Mouse (Mus musculus) MEL (cell line): ENCODE measurements at regions not wholly inside any gene's neighbourhood (a gene's known extent, or its start where the extent isn't known, plus 50 kb on each side); places are given as distances from the start of the nearest gene placed in this dataset.

Source experiments
- DNase-seq: peaks from one replicate; pipeline ENCODE4 v3.0.0; 2011; ENCODE audit warnings: low read depth, low spot score
- H3K27ac ChIP-seq: 2 replicates; pipeline ENCODE4 v1.5.1; 2012; ENCODE audit warnings: low read depth, mild to moderate bottlenecking, control low read depth, low read length, moderate library complexity; ENCODE audit not compliant: control insufficient read depth
- H3K27me3 ChIP-seq, 2 experiments: fragments of 150-350 bp in 1 of 2; sonication (generic) in 1 of 2; 2 replicates each; pipeline ENCODE4 v1.6.1; 2012; ENCODE audit warnings: low read length in 2 of 2, mild to moderate bottlenecking in 2 of 2, improper control_type of control experiment in 1 of 2, moderate library complexity in 1 of 2; ENCODE audit not compliant: insufficient read depth in 2 of 2, control insufficient read depth in 1 of 2
- H3K36me3 ChIP-seq, 2 experiments: 2 replicates each; pipeline ENCODE4 v1.6.1; 2012 to 2014; ENCODE audit warnings: low read length in 2 of 2, improper control_type of control experiment in 1 of 2, inconsistent platforms in 1 of 2, mild to moderate bottlenecking in 1 of 2; ENCODE audit not compliant: insufficient read depth in 2 of 2, control insufficient read depth in 1 of 2
- H3K4me1 ChIP-seq, 2 experiments: fragments of 150-350 bp in 1 of 2; sonication (generic) in 1 of 2; 2 replicates each; pipeline ENCODE4 v1.6.1; 2012; ENCODE audit warnings: low read length in 2 of 2, improper control_type of control experiment in 1 of 2, mild to moderate bottlenecking in 1 of 2; ENCODE audit not compliant: insufficient read depth in 2 of 2, control insufficient read depth in 1 of 2
- H3K4me3 ChIP-seq, 2 experiments: fragments of 150-350 bp in 1 of 2; sonication (generic) in 1 of 2; 2 replicates each; pipeline ENCODE4 v1.5.1; 2012; ENCODE audit warnings: low read depth in 2 of 2, low read length in 2 of 2, mild to moderate bottlenecking in 2 of 2, moderate library complexity in 2 of 2, control low read depth in 1 of 2, improper control_type of control experiment in 1 of 2; ENCODE audit not compliant: control insufficient read depth in 1 of 2, insufficient read depth in 1 of 2
- H3K79me2 ChIP-seq: 2 replicates; pipeline ENCODE4 v1.6.1; 2012; ENCODE audit warnings: mild to moderate bottlenecking, low read length, moderate library complexity; ENCODE audit not compliant: control insufficient read depth, poor library complexity, insufficient read depth
- H3K9ac ChIP-seq: 2 replicates; pipeline ENCODE4 v1.6.1; 2012; ENCODE audit warnings: low read depth, mild to moderate bottlenecking, control low read depth, low read length, moderate library complexity; ENCODE audit not compliant: control insufficient read depth, poor library complexity, severe bottlenecking
- H3K9me3 ChIP-seq: fragments of 150-350 bp; sonication (generic); replicated peaks from 2 replicates; pipeline ENCODE4 v1.6.1; 2012; ENCODE audit warnings: mild to moderate bottlenecking, low read length, improper control_type of control experiment, moderate library complexity; ENCODE audit not compliant: insufficient read depth
- CHD1 ChIP-seq: IDR thresholded peaks from 2 replicates; pipeline ENCODE4 v1.6.1; 2012; ENCODE audit warnings: low read depth, mild to moderate bottlenecking, inconsistent platforms, low read length, improper control_type of control experiment
- E2F4 ChIP-seq: IDR thresholded peaks from 2 replicates; pipeline ENCODE4 v1.6.1; 2011; ENCODE audit warnings: low read depth, low read length, improper control_type of control experiment, borderline replicate concordance
- ELF1 ChIP-seq: IDR thresholded peaks from 2 replicates; pipeline ENCODE4 v1.6.1; 2014; ENCODE audit warnings: low read depth, mild to moderate bottlenecking, inconsistent platforms, low read length, improper control_type of control experiment, moderate library complexity
- EP300 ChIP-seq, 2 experiments: IDR thresholded peaks; 2 replicates each; pipeline ENCODE4 v1.6.1; 2011; ENCODE audit warnings: improper control_type of control experiment in 2 of 2, low read length in 2 of 2, low read depth in 1 of 2, mild to moderate bottlenecking in 1 of 2
- ETS1 ChIP-seq: IDR thresholded peaks from 2 replicates; pipeline ENCODE4 v1.6.1; 2012; ENCODE audit warnings: low read depth, mild to moderate bottlenecking, inconsistent platforms, low read length, improper control_type of control experiment, moderate library complexity
- GABPA ChIP-seq: IDR thresholded peaks from 2 replicates; pipeline ENCODE4 v1.6.1; 2012; ENCODE audit warnings: low read depth, mild to moderate bottlenecking, inconsistent platforms, low read length, improper control_type of control experiment, moderate library complexity
- MAFK ChIP-seq: IDR thresholded peaks from 2 replicates; pipeline ENCODE4 v1.6.1; 2011; ENCODE audit warnings: low read depth, mild to moderate bottlenecking, low read length, improper control_type of control experiment, borderline replicate concordance
- MAX ChIP-seq: IDR thresholded peaks from 2 replicates; pipeline ENCODE4 v1.6.1; 2011; ENCODE audit warnings: low read length, improper control_type of control experiment
- MYB ChIP-seq: IDR thresholded peaks from 2 replicates; pipeline ENCODE4 v1.6.1; 2011; ENCODE audit warnings: mild to moderate bottlenecking, low read depth, low read length, improper control_type of control experiment
- NELFE ChIP-seq: IDR thresholded peaks from 2 replicates; pipeline ENCODE4 v1.6.1; 2011; ENCODE audit warnings: low read depth, low read length, improper control_type of control experiment
- NRF1 ChIP-seq: IDR thresholded peaks from 2 replicates; pipeline ENCODE4 v1.6.1; 2014; ENCODE audit warnings: low read depth, mild to moderate bottlenecking, inconsistent platforms, low read length, improper control_type of control experiment, moderate library complexity; ENCODE audit not compliant: poor library complexity, insufficient read depth, severe bottlenecking
- POLR2A ChIP-seq, 2 experiments: IDR thresholded peaks; 2 replicates each; pipeline ENCODE4 v1.6.1; 2011 to 2012; ENCODE audit warnings: low read length in 2 of 2, mild to moderate bottlenecking in 2 of 2, control low read depth in 1 of 2, improper control_type of control experiment in 1 of 2, low read depth in 1 of 2, moderate library complexity in 1 of 2; ENCODE audit not compliant: control insufficient read depth in 1 of 2, insufficient read depth in 1 of 2, poor library complexity in 1 of 2
- POLR2AphosphoS2 ChIP-seq: IDR thresholded peaks from 2 replicates; pipeline ENCODE4 v1.6.1; 2011; ENCODE audit warnings: low read length, improper control_type of control experiment
- POLR2AphosphoS5 ChIP-seq: IDR thresholded peaks from 2 replicates; pipeline ENCODE4 v1.6.1; 2012; ENCODE audit warnings: low read depth, borderline replicate concordance, mild to moderate bottlenecking, inconsistent platforms, low read length, moderate library complexity, mixed read lengths
- RAD21 ChIP-seq: IDR thresholded peaks from 2 replicates; pipeline ENCODE4 v1.6.1; 2011; ENCODE audit warnings: mild to moderate bottlenecking, low read depth, low read length, improper control_type of control experiment
- RCOR1 ChIP-seq: IDR thresholded peaks from 2 replicates; pipeline ENCODE4 v1.6.1; 2012; ENCODE audit warnings: low read depth, mild to moderate bottlenecking, inconsistent platforms, low read length, improper control_type of control experiment
- SIN3A ChIP-seq: IDR thresholded peaks from 2 replicates; pipeline ENCODE4 v1.6.1; 2012; ENCODE audit warnings: low read length, improper control_type of control experiment, inconsistent platforms
- SMC3 ChIP-seq: IDR thresholded peaks from 2 replicates; pipeline ENCODE4 v1.6.1; 2011; ENCODE audit warnings: low read depth, low read length, improper control_type of control experiment
- USF1 ChIP-seq: IDR thresholded peaks from 2 replicates; pipeline ENCODE4 v1.6.1; 2014; ENCODE audit warnings: low read depth, mild to moderate bottlenecking, inconsistent platforms, low read length, improper control_type of control experiment, moderate library complexity

DNA sequence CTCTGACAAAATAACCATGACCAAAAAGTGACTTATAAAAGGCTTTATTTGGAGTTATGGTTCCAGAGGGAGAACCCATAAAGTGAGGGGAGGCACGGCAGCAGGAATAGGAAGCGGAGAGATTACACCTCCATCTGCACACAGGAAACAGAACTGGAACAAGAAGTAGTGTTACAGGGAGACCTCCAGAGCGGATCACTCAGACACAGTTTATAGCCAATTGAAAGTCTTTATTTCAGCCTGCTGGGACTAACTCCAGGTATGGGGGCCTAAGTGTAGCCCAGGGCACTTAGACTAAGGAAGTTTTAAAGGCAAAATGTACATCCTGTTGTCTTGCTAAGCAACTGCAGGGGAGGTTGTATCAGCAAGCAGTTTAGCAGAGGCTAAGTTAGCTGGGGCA is 195.1 kb upstream of the Col8a1 start:
- Histone ChIP-seq H3K27ac (no peak overlapping the region), H3K4me3 (no peak overlapping the region), H3K36me3 (no peaks in the 10 kb centered on the region), H3K9ac (no peak overlapping the region), H3K27me3 (no peaks in the 10 kb centered on the region), H3K9me3 (no peaks in the 10 kb centered on the region), H3K79me2 (no peaks in the 10 kb centered on the region), H3K4me1 (no peaks in the 10 kb centered on the region)
- DNase-seq: no peak
- TF ChIP-seq ELF1 (no peak), E2F4 (no peak)

- DNase-seq: no peak
- Histone ChIP-seq H3K27ac (no peak overlapping the region), H3K9ac (no peak overlapping the region), H3K4me3 (no peak overlapping the region), H3K4me1 (no peaks in the 10 kb centered on the region), H3K9me3 (no peaks in the 10 kb centered on the region), H3K27me3 (no peaks in the 10 kb centered on the region), H3K36me3 (no peaks in the 10 kb centered on the region), H3K79me2 (no peaks in the 10 kb centered on the region)
- TF ChIP-seq USF1: no peak
- TF ChIP-seq POLR2A (IDR thresholded peaks at IDR 0.05; ENCODE audit: control insufficient read depth in 1 of 2, insufficient read depth in 1 of 2, low read depth in 1 of 2, low read length in 2 of 2, poor library complexity in 1 of 2): no peak
- no peak for TF ChIP-seq SMC3
- TF ChIP-seq ETS1: no peak
- no peak for TF ChIP-seq POLR2AphosphoS5
- no peak for TF ChIP-seq EP300 (IDR thresholded peaks at IDR 0.05; ENCODE audit: low read depth in 1 of 2, low read length in 2 of 2)
- TF ChIP-seq CHD1: no peak
- no peak for TF ChIP-seq RAD21
- no peak for TF ChIP-seq RCOR1
- no peak for TF ChIP-seq MAX
- no peak for TF ChIP-seq NRF1
- no peak for TF ChIP-seq GABPA
- TF ChIP-seq MAFK: no peak
- TF ChIP-seq MYB: no peak
- no peak for TF ChIP-seq POLR2AphosphoS2
- no peak for TF ChIP-seq E2F4
- no peak for TF ChIP-seq NELFE
- TF ChIP-seq ELF1: no peak
- TF ChIP-seq SIN3A: no peak
Measured at GRCm38 (mm10) chr16:57970956-57971355, 216.4 kb upstream of the Col8a1 start.
